Mouse (Mus musculus) liver, embryonic 14.5 days (tissue): Measurements from ENCODE around the gene Tnfaip2.

Experiments used
- CTCF ChIP-seq: IDR thresholded peaks from 2 replicates; pipeline ENCODE4 v1.5.1; 2016; ENCODE audit warnings: antibody characterized with exemption, low read depth, control low read depth
- EP300 ChIP-seq: IDR thresholded peaks from 2 replicates; pipeline ENCODE4 v1.6.1; 2016; ENCODE audit warnings: antibody characterized with exemption, low read depth

DNA sequence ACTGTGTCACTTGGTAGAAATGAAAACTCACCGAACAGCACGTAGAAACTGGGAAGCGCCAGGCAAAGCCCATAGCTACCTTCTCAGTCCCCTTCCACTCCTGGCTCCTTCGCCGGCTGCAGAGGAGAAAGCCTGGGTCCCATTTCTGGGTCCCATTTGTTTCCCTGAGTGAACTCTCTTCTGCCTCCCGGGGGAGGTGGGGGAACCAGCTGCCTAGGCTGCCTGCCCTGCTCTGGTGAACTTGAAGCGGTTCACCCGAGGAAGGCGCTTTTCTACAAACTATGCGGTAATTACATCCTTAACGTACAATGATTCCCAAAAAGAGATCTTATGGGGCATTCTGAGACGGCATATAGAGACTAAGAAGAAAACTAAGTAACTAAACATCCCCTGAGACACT lies 44.2 kb downstream of the Tnfaip2 start:
- TF ChIP-seq CTCF, result no peak
- no peak for TF ChIP-seq EP300
